Mouse (Mus musculus) gastrocnemius, postnatal 14 days (tissue): Measurements from ENCODE around the gene Mybpc1. TPM values are rescaled to one million over a fixed set of nuclear protein-coding genes. Genes with fewer than 3 reads are reported as not detected.

Experiments used
- DNase-seq: peaks from one replicate; pipeline ENCODE4 v3.0.0; 2021; ENCODE audit warnings: mixed read lengths
- intact Hi-C: fragments of 180-260 bp; cut with DNase I; formaldehyde crosslinking; loops from one replicate; pipeline ENCODE4 v1.15.1; 2025; ENCODE audit warnings: low total_unique reads
- long read RNA-seq, 2 experiments: library from polyadenylated mRNA; stranded (forward); transcript quantifications; one replicate each; pipeline ENCODE4 v2.0.0; 2021
- total RNA-seq, 2 experiments: library from RNA; stranded (reverse); gene quantifications; 2 replicates each; pipeline ENCODE4 v1.2.3; 2021

Mybpc1 gene
- total RNA-seq: 1,000 to 10,000 TPM; 1,223 to 1,292 TPM
- long read RNA-seq, experiment 1, transcript Mybpc1-202 (29 exons, 3,922 nt): major isoform, 168 of 1,218 reads
- long read RNA-seq, experiment 1, partial matches to known transcripts: 118 of 1,218 reads
- long read RNA-seq, experiment 1, other reads (novel, unspliced or antisense): 932 of 1,218 reads
- long read RNA-seq, experiment 2, transcript Mybpc1-201 (29 exons, 3,752 nt): minor isoform, 8 of 2,558 reads
- long read RNA-seq, experiment 2, transcript Mybpc1-202 (29 exons, 3,922 nt): major isoform, 433 of 2,558 reads
- long read RNA-seq, experiment 2, partial matches to known transcripts: 197 of 2,558 reads
- long read RNA-seq, experiment 2, other reads (novel, unspliced or antisense): 1,920 of 2,558 reads

GRCm38 (mm10) chr10:88604943-88605342 lies at the start of gene Mybpc1:
Mybpc1 (minus strand) TSS chr10:88605152.
- DNase-seq: peak; percentile 58
- intact Hi-C loops: no loop called here

DNA sequence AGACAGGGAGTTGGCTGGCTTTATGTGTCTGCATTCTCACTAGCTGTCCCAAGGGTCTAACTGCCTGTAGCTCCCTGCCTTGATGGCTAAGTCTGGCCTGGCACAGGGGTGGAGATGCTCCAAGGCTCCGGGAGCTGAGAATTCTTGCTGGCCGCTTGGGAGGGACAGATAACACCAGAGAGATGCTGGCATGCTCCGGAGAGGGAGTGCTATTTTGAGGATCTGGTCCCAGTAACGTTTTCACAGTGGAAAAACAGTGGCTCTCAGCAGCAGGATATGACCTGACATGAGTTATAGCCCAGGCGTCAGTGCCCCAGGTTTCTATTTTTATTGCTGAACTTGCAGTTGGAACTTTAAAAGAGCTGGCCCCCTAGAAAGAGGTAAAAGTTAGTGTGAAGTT lies 40.5 kb upstream of the Mybpc1 start:
- intact Hi-C loops: no loop called here
- DNase-seq: peak; percentile 53

DNA sequence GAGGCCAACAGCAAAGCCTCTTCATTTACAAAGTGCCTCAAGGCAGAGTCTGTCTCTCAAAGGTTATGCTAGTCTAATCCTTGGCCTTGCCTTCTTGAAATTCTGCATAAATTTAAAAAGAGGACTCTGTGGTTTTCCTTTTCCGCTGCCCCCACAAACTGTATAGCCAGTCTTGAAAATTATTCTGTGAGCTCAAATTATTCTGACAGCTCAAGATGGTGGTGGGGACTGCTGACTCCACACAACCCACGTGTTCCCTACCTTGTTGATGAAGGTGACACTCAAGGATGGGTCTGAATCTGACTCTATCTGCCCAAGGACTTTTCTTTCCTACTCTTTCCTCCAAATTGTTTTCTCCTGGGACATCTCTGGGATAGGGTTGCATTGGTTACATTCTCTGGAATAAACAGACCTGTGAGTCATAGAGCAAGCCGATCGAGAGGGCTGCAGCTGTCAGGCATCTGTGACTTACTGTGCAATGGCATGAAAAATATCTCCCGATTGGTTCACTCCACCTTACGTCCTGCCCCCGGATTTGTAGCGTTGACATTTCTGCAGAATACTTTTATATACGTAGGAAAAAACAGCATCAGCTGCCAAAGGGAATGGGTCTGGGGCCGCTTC lies 26.5 kb upstream of the Mybpc1 start:
- intact Hi-C loops: no loop called here
- DNase-seq: no peak

DNA sequence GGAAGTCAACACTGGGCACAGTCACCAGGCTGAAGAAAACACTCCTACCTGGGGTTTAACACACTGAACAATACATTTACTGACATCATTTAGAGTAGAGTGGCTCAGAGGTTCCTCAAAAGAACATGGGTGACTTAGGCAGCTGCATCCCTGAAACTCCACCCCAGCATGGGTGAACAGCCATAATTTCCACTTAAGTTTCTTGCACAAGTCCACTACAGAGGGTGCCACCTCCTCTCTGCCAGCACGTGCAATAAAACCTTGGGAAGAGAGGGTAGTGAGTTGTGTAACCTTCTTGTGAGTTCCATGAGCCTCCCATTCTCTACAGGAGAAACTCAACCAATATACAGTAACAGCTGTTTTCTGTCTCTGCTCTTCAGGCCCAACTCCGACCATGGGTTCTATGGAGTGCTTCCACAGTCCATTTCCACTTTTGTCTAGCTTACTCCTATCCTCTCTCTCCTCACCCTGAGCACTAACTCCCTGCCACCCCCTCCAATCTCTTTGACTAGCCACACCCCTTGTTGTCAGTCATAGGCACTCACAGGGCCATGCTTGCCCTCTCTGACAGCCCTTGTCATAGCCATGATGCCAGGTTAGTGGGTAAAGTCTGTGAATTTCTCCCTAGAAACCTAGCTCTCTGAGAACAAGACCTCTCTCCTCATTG lies 25.8 kb upstream of the Mybpc1 start:
- intact Hi-C loops: no loop called here
- DNase-seq: no peak

DNA sequence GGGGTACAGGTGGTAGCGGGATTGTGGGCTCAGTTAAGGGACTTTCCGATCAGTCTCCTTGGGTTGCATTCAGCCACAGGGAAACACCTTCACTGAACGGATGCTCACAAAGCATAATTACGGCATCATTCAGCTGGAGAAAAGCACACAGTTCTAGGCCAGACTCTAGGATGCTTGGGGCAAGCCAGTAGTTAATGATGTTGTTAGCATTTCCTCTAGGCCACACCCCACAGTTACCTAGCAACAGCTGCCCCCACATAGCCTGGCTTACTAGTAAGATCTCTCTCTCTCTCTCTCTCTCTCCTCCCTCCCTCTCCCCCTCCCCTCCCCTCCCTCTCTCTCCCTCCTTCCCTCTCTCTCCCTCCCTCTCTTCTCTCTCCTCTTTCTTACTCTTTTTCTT lies 22.1 kb upstream of the Mybpc1 start:
- intact Hi-C loops: no loop called here
- no peak for DNase-seq

- DNase-seq: no peak
- intact Hi-C loops: no loop called here
Measured at GRCm38 (mm10) chr10:88626176-88626575, 21.2 kb upstream of the Mybpc1 start.

DNA sequence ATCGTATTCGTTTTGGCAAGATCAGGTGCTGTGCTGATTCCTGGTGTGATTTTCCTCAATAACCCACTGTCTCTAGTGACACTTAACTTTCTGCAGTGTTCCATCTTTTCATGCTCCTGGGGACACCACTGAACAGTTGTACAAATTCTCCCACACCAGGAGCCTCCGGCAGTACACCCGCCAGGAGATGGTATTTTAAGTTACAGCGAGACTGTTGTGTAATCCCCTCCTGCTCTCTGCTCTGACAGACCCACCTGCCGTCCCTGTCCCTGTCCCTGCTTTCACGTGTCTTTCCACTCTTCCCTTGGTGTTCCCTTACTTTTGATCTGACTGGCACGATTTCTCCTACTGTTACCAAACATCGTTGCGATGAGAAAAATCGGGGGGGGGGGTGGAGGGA lies 19.3 kb upstream of the Mybpc1 start:
- intact Hi-C loops: no loop called here
- DNase-seq: no peak

DNA sequence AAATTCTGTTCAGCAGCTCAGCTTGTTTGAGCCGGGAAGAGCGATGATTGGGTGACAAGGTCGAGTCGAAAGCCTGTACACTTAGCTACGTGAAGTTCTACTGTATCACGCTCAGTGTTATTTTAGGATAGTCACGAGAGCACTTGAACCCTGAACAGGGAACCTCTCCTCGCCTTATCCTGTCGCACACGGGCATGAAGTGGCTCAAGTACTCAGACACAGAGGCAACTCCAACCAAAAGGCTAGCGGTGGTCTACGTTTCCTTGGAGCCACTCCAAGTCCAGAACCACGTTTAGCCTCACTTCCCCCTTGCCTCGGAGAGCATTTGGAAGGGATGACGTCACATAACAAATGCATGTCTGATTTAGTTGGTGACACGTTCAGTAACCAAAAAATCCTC lies 17.7 kb upstream of the Mybpc1 start:
- intact Hi-C loops: no loop called here
- DNase-seq: no peak

DNA sequence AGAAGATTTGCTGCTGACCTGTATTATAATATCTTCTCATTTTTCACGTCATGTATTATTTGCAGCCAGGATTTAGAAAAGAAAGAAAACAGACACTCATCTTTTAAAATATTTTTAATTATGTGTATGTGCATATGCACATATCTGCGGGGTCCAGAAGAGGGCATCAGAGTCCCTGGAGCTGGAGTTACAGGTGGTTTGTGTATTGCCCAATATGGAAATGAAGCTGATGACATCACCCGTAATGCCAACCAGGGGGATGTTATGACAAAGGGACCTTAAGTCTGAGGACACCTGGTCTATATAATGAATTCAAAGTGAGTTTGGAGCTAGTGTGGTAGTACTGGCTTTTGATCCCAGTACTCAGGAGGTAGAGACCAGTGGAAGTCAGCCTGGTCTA lies 15.9 kb upstream of the Mybpc1 start:
- DNase-seq: no peak
- intact Hi-C loops: no loop called here

- DNase-seq: no peak
- intact Hi-C loops: no loop called here
Measured at GRCm38 (mm10) chr10:88613051-88613450, 8.1 kb upstream of the Mybpc1 start.

DNA sequence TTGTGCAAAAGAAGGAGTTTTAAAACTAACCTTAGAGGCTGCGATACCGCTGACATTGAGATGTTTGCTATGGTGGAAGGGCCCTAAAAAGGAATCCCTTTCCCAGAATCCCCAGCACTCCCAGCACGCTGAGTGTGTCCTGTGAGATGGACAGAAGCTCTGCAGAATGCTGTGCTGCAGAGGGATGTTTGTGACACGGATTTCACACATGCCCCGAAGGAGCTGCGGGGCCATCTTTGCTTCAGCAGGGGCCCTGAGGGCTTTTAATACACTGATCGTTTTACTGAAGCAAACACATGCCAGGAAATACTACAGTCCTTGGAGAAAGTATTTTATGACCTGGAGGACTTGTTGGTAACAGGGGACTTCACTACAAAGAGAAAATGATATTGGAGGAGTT lies 1.7 kb upstream of the Mybpc1 start:
- DNase-seq: no peak
- intact Hi-C loops: no loop called here

GRCm38 (mm10) chr10:88606065-88606464 lies 1.1 kb upstream of the Mybpc1 start:
- DNase-seq: no peak
- intact Hi-C loops: no loop called here

DNA sequence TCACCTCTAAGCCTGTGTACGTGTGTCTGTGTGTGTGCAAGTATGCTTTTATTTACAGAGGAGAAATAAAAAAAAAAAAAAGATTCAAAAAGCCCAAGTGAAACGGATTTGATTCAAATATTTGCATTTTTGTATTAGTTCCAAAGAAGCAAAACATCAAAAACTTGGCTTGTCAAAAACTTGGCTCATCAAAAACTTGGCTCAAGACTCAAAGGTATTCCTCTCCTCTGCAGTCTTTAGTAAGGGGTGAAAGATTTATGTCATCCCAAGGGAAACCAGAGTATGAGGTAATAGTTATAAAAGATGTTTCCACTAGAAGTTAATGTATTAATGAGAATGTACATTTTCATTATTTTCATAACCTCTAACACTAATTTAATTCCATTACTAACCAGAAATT lies 1.2 kb downstream of the Mybpc1 start:
- DNase-seq: no peak
- intact Hi-C loops: no loop called here

GRCm38 (mm10) chr10:88603256-88603655 lies 1.7 kb downstream of the Mybpc1 start:
- no peak for DNase-seq
- intact Hi-C loops: no loop called here

DNA sequence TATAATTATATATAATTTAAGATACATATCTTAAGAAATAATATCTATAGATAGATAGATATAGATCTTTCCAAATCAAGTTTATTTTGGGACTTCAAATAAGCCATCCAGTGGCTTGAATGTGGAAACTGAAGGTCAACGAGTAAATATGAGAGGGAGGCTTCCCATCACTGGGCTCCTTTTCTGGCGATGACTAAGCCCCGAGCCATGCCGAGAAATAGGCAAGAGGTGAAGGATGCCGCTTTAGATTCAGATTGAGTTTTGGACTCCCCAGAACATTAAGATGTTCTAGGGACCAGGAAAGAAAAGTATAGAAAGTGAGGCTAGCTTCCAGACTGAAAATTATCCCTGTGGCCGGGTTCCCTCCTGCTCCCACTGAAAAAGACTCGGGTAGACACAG lies 4.4 kb downstream of the Mybpc1 start:
- no peak for DNase-seq
- intact Hi-C loops: no loop called here

DNA sequence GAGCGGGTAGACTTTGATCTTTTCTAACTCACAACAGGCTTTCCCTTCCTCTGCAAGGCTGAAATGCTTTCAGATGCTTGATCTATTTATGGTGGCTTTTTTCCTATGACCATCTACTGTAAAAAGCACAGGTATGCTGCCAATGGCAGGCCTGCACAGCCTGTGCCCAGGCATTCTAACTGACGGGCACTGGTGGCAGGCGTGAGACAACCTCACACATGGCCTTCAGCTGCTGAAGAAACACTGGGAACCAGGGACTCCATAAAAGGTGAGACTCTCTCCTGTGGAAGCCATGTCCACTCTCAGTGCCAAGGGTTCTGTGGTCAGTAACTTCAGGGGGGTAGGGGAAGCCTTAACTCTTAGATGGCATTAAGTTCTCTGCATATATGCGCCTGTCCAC lies 12.6 kb downstream of the Mybpc1 start:
- DNase-seq: peak; percentile 22

DNA sequence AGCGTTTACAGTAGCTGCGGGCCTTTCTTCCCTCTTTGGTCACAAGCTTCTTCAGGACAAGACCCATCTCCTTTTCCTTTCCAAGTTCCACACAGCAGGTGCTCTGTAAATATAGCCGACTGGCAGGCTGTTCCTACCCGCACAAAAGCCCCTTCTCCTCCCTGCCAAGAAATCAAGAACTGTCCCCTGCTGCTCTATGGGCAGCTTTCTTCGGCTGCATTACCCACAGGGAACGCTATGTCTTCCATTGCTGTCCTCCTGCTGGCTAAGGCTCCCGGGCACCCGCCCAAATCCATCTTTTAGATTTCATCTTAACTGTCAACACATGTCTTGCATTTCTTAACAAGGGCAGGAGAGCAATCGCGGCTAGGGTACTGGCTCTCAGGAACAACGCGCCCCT lies 13.9 kb downstream of the Mybpc1 start:
- DNase-seq: peak; percentile 79
- intact Hi-C loops: no loop called here

More for the DNA sequence above, 12.6 kb downstream of the Mybpc1 start:
- intact Hi-C loops: no loop called here

DNA sequence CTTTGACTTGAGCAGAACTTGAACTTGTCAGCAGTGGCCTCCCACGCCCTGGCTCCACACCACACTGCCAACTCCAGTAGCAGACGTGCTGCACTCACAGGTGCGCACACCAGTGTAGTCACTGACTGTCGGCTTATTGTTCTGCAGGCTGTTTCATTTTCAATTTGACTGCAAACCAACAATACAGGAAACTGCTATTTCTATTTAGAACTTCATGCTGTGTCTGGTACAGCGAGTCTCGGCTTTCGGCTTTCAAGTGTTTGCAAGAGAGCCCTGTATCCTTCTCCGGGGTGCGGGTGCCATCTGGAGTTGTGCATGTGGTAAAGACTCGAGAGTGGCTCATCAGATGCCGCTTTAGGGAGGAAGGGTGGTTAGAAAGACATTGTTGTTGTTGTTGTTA lies 20.5 kb downstream of the Mybpc1 start:
- intact Hi-C loops: no loop called here
- DNase-seq: no peak

DNA sequence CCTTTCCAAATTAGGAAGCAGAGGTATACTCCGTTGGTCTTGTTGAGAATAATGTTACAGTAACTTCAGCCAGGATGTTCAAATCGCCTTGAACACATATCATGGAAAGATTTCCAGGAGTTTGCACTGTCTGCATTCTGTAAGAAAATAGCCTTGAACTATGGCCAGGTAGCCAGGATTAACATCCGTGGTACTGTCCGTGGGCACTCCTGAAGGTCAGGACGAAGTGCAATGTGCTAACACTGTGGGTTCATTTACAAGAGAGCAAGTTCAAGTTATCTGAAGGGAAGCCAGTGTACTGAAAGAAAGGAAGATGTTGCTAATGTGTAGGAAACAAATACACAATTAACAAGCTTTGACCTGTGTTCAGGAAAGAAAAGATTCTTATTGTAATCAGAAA lies 24.2 kb downstream of the Mybpc1 start:
- no peak for DNase-seq
- intact Hi-C loops: no loop called here

DNA sequence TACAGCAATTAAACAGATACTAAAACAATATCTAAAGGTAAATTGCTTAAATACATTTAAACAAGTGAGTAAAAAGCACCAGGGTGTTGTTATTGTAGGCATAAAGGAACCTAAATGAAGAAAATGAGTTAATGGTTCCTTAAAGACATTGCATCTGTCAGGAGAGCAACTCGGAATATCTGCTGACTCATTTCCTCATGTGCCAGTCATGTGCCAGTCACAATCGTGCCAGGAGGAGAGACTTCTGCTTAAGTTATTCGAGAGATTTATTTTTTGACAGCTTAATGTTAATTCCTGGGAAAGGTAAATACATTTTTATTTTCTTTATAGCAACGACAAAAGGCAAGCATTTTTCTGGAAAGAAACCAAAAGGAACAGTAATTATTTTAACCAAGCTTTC lies 26.3 kb downstream of the Mybpc1 start:
- intact Hi-C loops: no loop called here
- DNase-seq: no peak

- DNase-seq: no peak
- intact Hi-C loops: no loop called here
Measured at GRCm38 (mm10) chr10:88574115-88574635, 30.8 kb downstream of the Mybpc1 start.
